Mouse (Mus musculus) embryonic fibroblast, embryonic 13.5 days (primary cell): ENCODE measurements around the gene Palmd. TPM values are rescaled to one million over a fixed set of nuclear protein-coding genes. Genes with fewer than 3 reads are reported as not detected.

Experiments
- H3K27ac ChIP-seq: 2 replicates; pipeline ENCODE4 v1.5.1; 2012; ENCODE audit warnings: low read length, control low read depth, inconsistent platforms; ENCODE audit not compliant: insufficient read depth
- H3K4me1 ChIP-seq: 2 replicates; pipeline ENCODE4 v1.6.1; 2011; ENCODE audit warnings: low read length; ENCODE audit not compliant: control insufficient read depth, insufficient read depth
- H3K4me3 ChIP-seq: 2 replicates; pipeline ENCODE4 v1.5.1; 2011; ENCODE audit warnings: mild to moderate bottlenecking, control low read depth, low read length; ENCODE audit not compliant: insufficient read depth
- CTCF ChIP-seq: IDR thresholded peaks from 2 replicates; pipeline ENCODE4 v1.5.1; 2011; ENCODE audit warnings: mild to moderate bottlenecking, control low read depth, low read length, moderate library complexity, borderline replicate concordance; ENCODE audit not compliant: insufficient read depth
- POLR2A ChIP-seq: IDR thresholded peaks from 2 replicates; pipeline ENCODE4 v1.6.1; 2011; ENCODE audit warnings: low read depth, mild to moderate bottlenecking, control low read depth, low read length, moderate library complexity
- polyA plus RNA-seq: library from polyadenylated mRNA; stranded (reverse); fragments of >200 nt; gene quantifications from 2 replicates; pipeline ENCODE4 v1.2.4, GENCODE M21; 2011; ENCODE audit warnings: low read depth; ENCODE audit not compliant: missing spikeins, insufficient read length

Palmd gene
- polyA plus RNA-seq, 1 experiment: 6.6 TPM

DNA sequence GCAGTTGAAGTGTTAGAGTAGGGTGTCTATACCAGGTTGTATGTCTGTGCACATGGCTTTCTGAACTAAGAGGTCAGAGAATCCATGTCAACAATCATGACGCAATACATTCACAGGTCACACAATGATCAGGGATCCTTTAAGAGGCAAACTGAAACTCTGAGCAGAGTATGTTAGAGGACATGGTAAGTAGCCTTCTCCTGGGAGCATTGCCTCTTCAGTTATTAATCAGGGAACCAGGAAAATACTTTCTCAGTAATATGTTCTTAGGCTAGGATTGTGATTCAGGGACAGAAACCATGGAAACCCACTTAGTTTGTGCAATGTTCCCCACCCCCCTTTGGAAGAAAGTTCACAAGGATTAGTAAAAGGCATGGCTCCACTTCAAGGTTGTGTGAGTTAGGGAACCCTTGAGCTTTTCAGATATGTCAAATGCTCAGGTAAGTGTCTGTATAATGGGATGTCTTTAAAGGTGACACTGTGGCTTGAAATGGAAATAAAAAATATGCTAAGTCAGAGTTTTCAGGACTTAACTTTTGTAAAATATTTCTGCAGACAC, 27.1 kb downstream of the Palmd start:
- no peaks in the 10 kb centered on the region; the same call in 1 of the 2 replicates for H3K4me1 ChIP-seq
- no peak overlapping the region for H3K27ac ChIP-seq
- TF ChIP-seq CTCF: no peak
- no peak for TF ChIP-seq POLR2A
- H3K4me3 ChIP-seq: no peak overlapping the region

DNA sequence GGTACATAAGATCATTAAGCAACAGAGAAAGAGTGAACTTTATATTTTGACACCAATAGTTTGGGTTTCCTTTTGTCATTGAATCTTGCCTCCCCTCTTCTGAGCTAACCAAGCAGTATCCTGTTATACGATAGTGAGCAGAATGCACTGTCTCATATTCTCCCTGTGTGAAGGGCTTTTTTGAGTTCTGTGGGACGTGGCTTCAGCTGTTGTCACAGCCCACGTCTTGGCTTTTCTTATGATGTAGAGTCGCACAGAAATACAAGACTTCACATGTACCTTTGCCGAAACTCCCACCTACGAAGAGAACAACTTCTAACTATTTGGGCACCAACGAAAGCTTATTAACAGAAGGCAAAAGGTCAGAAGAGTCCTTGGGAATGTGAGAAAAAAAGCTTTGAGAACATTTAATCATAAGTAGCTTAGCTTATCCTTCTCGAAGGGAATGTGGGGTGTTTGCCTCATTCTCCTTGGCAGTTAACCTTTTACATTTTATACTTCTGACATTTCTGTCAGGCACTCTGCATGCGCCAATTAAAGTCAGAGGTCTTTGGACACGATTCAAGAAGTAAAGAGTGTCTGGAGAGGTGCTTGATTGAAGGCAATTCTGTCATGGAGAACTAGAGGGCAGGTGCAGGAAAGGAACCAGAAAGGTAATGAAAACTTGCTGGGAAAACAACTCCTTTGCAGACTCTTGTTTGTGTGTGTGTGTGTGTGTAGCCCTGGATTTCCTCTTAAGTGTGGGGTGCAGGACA, 27.8 kb downstream of the Palmd start:
- Histone ChIP-seq H3K27ac (no peak overlapping the region), H3K4me3 (no peak overlapping the region), H3K4me1 (no peaks in the 10 kb centered on the region)
- no peak for TF ChIP-seq CTCF
- no peak for TF ChIP-seq POLR2A

DNA sequence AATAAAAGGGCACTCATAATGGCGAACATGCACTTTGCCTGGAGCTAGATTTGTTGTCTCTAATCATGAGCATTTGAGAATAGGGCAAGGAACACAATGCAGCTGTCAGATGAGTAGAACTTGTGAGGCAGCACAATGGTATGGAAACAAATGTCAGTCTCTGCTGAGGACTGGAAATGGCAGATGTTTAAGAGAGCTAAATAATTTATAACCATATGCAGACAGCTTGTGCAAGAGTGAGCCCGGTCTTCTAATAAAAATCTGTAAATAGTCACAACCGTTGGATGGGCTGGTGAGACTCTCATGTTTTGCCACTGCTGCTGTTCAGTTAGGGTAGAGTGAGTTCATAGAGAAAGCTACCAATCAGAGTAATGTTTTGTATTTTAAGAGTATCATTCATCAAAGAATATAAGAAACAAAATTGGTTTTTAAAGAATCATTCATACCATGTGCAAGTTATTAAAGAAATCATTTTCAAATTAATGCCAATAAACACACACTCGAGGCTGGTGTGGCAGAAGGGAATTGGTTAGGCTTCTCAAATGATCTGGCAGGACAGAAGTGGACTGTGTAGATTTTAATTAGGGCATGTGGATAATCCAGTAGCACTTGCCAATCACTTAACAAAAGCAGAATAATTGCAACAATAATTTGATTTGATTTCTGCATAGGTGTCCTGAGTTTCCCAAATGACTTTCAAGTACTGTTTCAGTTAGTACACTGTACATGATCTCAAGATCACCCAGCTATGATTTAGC, 31.7 kb downstream of the Palmd start:
- Histone ChIP-seq H3K4me1 (no peaks in the 10 kb centered on the region), H3K4me3 (no peak overlapping the region), H3K27ac (no peak overlapping the region)
- TF ChIP-seq POLR2A (no peak), CTCF (no peak)

DNA sequence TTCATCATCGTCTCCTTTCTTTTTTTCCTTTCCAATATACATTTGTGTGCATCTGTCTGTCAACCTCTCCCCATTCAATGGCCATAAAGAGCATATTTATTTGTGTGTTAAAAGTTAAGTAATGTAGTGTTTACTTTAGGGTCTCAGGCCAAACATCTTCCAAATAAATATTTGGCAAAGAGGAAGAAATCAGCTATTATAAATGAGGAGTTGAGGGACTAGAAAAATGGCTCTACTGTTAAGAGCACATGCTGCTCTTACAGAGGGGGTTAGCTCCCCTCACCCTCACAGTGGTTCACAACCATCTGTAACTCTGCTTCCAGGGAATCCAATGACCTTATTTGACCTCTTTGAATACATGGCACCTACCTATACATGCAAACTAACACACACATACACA, 35.6 kb downstream of the Palmd start:
- H3K4me3 ChIP-seq: no peak overlapping the region
- H3K4me1 ChIP-seq: no peaks in the 10 kb centered on the region
- H3K27ac ChIP-seq: no peak overlapping the region
- TF ChIP-seq POLR2A: no peak
- no peak for TF ChIP-seq CTCF

DNA sequence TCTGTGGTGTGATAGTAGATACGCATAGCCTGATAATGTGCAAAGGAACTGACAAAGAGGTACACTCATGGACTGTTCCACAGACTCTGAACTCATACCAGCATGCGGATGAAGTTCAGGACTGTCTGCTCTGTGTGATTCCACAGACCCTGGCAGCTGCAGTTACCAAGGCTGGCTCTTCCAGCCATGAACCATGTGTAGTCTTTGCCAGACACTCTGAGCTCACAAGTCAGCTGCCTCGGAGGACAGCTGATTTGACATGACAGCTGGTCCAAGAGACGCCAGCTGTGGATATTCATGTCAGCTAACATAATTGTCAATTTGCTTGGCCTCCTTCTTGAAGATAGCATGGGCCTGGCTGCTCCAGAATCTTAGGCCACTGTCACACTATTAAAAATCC, 39.8 kb downstream of the Palmd start:
- no peak overlapping the region for H3K4me3 ChIP-seq
- no peak overlapping the region for H3K27ac ChIP-seq
- H3K4me1 ChIP-seq: no peaks in the 10 kb centered on the region
- TF ChIP-seq POLR2A: no peak
- TF ChIP-seq CTCF: no peak

DNA sequence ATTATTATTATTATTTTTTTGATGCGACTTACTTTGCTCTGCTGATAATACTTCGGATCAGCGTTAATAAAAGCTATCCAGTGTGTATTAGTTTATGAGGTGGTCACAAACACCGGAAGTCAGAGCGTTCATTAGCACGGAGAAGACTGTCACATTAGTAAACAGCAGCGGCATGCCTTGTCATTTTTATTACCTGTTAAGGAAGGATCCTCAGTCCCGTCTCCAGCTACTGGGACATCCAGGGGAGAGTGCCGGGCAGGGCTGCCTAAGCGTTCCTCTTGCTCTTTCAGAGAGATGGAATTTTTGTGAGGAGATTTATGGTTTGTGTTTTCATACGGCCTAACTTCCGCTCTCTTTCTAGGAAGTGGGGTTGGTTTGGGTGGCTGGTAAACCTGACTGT, 45.7 kb downstream of the Palmd start:
- no peak overlapping the region for H3K4me3 ChIP-seq
- TF ChIP-seq CTCF: no peak
- TF ChIP-seq POLR2A: no peak
- H3K27ac ChIP-seq: no peak overlapping the region
- no peaks in the 10 kb centered on the region for H3K4me1 ChIP-seq

DNA sequence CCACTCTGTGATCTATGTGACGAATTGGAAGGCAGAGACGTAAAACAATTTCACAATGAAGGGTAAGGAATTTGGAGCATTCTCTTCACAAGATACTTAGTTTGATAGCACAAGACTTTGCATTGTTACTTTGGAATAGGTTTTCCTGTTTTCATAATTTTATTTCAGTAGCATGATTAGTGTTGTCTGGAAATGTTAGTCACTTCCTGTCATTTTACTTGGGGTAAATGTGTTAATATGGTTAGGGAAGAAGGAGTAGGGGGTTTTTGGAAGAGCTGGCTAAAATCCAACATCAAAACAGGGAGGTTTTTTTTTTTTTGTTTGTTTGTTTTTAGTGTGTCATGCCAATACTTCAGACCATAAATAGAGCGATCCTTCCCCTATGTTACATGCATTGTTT, 47.3 kb downstream of the Palmd start:
- no peak overlapping the region for H3K27ac ChIP-seq
- TF ChIP-seq POLR2A (no peak), CTCF (no peak)
- no peak overlapping the region for H3K4me3 ChIP-seq
- no peaks in the 10 kb centered on the region for H3K4me1 ChIP-seq

DNA sequence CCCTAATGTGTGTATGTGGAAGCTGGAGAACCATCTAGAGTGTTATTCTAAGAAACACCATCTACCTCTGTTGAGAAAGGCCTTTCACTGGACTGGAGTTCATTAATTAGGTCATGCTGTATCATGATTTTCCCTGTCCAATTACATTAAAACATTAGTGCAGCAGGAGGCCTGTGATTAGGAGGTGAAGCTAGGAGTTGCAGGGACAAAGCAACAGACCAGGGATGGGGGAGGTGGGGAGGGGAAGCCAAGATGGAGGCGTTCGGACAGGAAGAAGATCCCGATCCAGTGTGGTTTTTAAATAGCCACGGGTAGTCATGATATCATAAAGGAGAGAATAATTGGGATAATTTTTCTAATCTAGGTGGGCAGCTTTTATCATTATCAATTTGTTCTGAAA, 51.8 kb downstream of the Palmd start:
- TF ChIP-seq CTCF: no peak
- no peak for TF ChIP-seq POLR2A
- H3K4me1 ChIP-seq: no peaks in the 10 kb centered on the region
- no peak overlapping the region for H3K4me3 ChIP-seq
- H3K27ac ChIP-seq: no peak overlapping the region

DNA sequence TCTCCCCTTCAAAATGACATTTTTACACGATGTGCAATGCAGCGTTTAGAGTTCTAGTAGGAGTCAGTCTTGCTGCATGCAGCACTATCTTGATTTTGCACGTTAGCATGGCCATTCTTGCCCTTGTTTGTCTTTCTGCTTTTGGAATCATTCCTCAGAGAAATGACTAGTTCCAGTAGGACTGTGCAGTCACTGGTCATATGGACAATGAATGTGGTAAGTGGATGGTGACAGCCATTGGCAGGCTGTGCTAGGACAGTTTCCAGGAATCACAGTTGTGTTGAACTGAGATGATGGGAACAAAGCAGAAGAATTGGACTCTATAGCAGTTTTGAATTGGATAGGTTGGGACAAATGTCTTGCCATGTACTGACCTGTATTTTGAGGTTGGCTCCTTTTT, 53.9 kb downstream of the Palmd start:
- Histone ChIP-seq H3K4me1 (no peaks in the 10 kb centered on the region), H3K4me3 (no peak overlapping the region)
- TF ChIP-seq POLR2A (no peak), CTCF (no peak)

DNA sequence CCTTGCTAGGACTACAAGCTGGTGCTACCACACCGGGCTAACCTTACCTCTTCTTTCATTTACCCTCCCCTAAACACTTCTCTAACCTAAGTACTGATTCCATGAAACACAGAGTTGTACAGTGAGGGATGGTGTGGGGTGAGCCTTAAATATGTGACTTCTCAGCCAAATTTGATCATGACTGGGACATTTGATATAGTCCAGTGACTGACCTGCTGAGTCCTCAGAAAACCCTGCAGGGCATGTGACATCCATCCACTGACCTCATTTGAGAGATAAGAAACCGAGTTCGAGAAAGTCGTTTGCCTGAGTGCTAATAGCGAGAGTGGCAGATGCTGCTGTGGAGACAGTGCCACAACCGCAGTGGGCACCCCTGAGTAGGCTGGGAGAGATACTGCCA, 54.4 kb downstream of the Palmd start:
- TF ChIP-seq POLR2A: no peak
- TF ChIP-seq CTCF: no peak
- Histone ChIP-seq H3K4me1 (no peaks in the 10 kb centered on the region), H3K4me3 (no peak overlapping the region), H3K27ac (peak overlapping the region; percentile 47; the same call in 1 of the 2 replicates)

More for the DNA sequence above, 53.9 kb downstream of the Palmd start:
- H3K27ac ChIP-seq: no peak overlapping the region; the same call in 1 of the 2 replicates
